Mouse (Mus musculus) MEL (cell line): Measurements from ENCODE around the gene Tsr1.

ENCODE experiments used
- CTCF ChIP-seq, 3 experiments: IDR thresholded peaks in 2 of 3; conservative IDR thresholded peaks in 1 of 3; 2 replicates each; pipeline ENCODE4 v1.5.1; 2011 to 2012; ENCODE audit warnings: low read length in 3 of 3, low read depth in 2 of 3, mild to moderate bottlenecking in 2 of 3, improper control_type of control experiment in 1 of 3, inconsistent platforms in 1 of 3, mixed read lengths in 1 of 3, moderate library complexity in 1 of 3; ENCODE audit not compliant: control insufficient read depth in 1 of 3, insufficient read depth in 1 of 3, poor library complexity in 1 of 3, severe bottlenecking in 1 of 3
- E2F4 ChIP-seq: IDR thresholded peaks from 2 replicates; pipeline ENCODE4 v1.6.1; 2011; ENCODE audit warnings: low read depth, low read length, improper control_type of control experiment, borderline replicate concordance
- ELF1 ChIP-seq: IDR thresholded peaks from 2 replicates; pipeline ENCODE4 v1.6.1; 2014; ENCODE audit warnings: low read depth, mild to moderate bottlenecking, inconsistent platforms, low read length, improper control_type of control experiment, moderate library complexity
- ETS1 ChIP-seq: IDR thresholded peaks from 2 replicates; pipeline ENCODE4 v1.6.1; 2012; ENCODE audit warnings: low read depth, mild to moderate bottlenecking, inconsistent platforms, low read length, improper control_type of control experiment, moderate library complexity
- HCFC1 ChIP-seq: IDR thresholded peaks from 2 replicates; pipeline ENCODE4 v1.6.1; 2012; ENCODE audit warnings: low read depth, mild to moderate bottlenecking, inconsistent platforms, low read length, improper control_type of control experiment, moderate library complexity
- RAD21 ChIP-seq: IDR thresholded peaks from 2 replicates; pipeline ENCODE4 v1.6.1; 2011; ENCODE audit warnings: mild to moderate bottlenecking, low read depth, low read length, improper control_type of control experiment
- TCF12 ChIP-seq: IDR thresholded peaks from 2 replicates; pipeline ENCODE4 v1.6.1; 2014; ENCODE audit warnings: low read depth, mild to moderate bottlenecking, inconsistent platforms, low read length, improper control_type of control experiment, moderate library complexity

GRCm38 (mm10) chr11:74946348-74946747 is 48.5 kb downstream of the Tsr1 start:
- TF ChIP-seq HCFC1 (no peak), E2F4 (no peak), CTCF (IDR thresholded peaks at IDR 0.05 in 2 of 3, conservative IDR thresholded peaks at IDR 0.05 in 1 of 3; ENCODE audit: control insufficient read depth in 1 of 3, insufficient read depth in 1 of 3, low read depth in 2 of 3, low read length in 3 of 3, poor library complexity in 1 of 3, severe bottlenecking in 1 of 3) (peak in 2 of 3 experiments; percentile 78 to 93; a peak in 4 of 6 replicates), RAD21 (peak; percentile 84), TCF12 (no peak), ETS1 (no peak), ELF1 (no peak)
